Mouse (Mus musculus): ENCODE results near the gene Rsph3a. TPM values are rescaled to one million over a fixed set of nuclear protein-coding genes. Genes with fewer than 3 reads are reported as not detected.
"Not testable (repeated sequence)": the region's sequence is repeated elsewhere in the genome, so short reads cannot be mapped to it uniquely, and the experiment has no call there.

The Rsph3a gene
- polyA plus RNA-seq, 1 experiment, result 41.1 TPM

- not testable (repeated sequence) for H3K4me1 ChIP-seq (ENCODE audit: control insufficient read depth, insufficient read depth, low read length); H3K4me3 ChIP-seq (ENCODE audit: insufficient read depth, low read length)
Observed at GRCm38 (mm10) chr17:7985597-7985996, 40.2 kb downstream of the Rsph3a start.

GRCm38 (mm10) chr17:7987038-7987437 is 41.6 kb downstream of the Rsph3a start:
- not testable (repeated sequence) for H3K4me3 ChIP-seq (ENCODE audit: insufficient read depth, low read length); H3K27ac ChIP-seq (ENCODE audit: insufficient read depth, low read length); H3K4me1 ChIP-seq (ENCODE audit: control insufficient read depth, insufficient read depth, low read length)

More at GRCm38 (mm10) chr17:7985597-7985996, 40.2 kb downstream of the Rsph3a start:
- not testable (repeated sequence) for H3K27ac ChIP-seq (ENCODE audit: insufficient read depth, low read length)

GRCm38 (mm10) chr17:8003248-8003647 is 57.8 kb downstream of the Rsph3a start:
- H3K4me1 ChIP-seq (ENCODE audit: control insufficient read depth, insufficient read depth, low read length); H3K4me3 ChIP-seq (ENCODE audit: insufficient read depth, low read length); H3K27ac ChIP-seq (ENCODE audit: insufficient read depth, low read length): not testable (repeated sequence)

- not testable (repeated sequence) for H3K4me1 ChIP-seq (ENCODE audit: control insufficient read depth, insufficient read depth, low read length); H3K4me3 ChIP-seq (ENCODE audit: insufficient read depth, low read length); H3K27ac ChIP-seq (ENCODE audit: insufficient read depth, low read length)
Observed at GRCm38 (mm10) chr17:8006771-8007170, 61.4 kb downstream of the Rsph3a start.

GRCm38 (mm10) chr17:8009565-8009964 is 64.2 kb downstream of the Rsph3a start:
- H3K4me1 ChIP-seq (ENCODE audit: control insufficient read depth, insufficient read depth, low read length); H3K27ac ChIP-seq (ENCODE audit: insufficient read depth, low read length); H3K4me3 ChIP-seq (ENCODE audit: insufficient read depth, low read length): not testable (repeated sequence)

- H3K4me1 ChIP-seq (ENCODE audit: control insufficient read depth, insufficient read depth, low read length); H3K4me3 ChIP-seq (ENCODE audit: insufficient read depth, low read length); H3K27ac ChIP-seq (ENCODE audit: insufficient read depth, low read length): not testable (repeated sequence)
Observed at GRCm38 (mm10) chr17:8013974-8014373, 68.6 kb downstream of the Rsph3a start.

GRCm38 (mm10) chr17:8022675-8023074 is 77.3 kb downstream of the Rsph3a start:
- H3K4me3 ChIP-seq (ENCODE audit: insufficient read depth, low read length); H3K27ac ChIP-seq (ENCODE audit: insufficient read depth, low read length); H3K4me1 ChIP-seq (ENCODE audit: control insufficient read depth, insufficient read depth, low read length): not testable (repeated sequence)

GRCm38 (mm10) chr17:8027475-8028168 is 82.2 kb downstream of the Rsph3a start:
- H3K4me3 ChIP-seq (ENCODE audit: insufficient read depth, low read length); H3K4me1 ChIP-seq (ENCODE audit: control insufficient read depth, insufficient read depth, low read length); H3K27ac ChIP-seq (ENCODE audit: insufficient read depth, low read length): not testable (repeated sequence)

Other genes starting within 250 kb of the Rsph3a start
- 43.4 and 56.7 TPM in 2 replicates for gene Fndc1, start 118.3 kb upstream of the Rsph3a start, polyA plus RNA-seq (2011; ENCODE audit: insufficient read length, low read depth, missing spikeins)
- gene Tagap, start 19.6 kb upstream of the Rsph3a start, polyA plus RNA-seq (2011; ENCODE audit: insufficient read length, low read depth, missing spikeins), result not detected in 2 replicates
- 0.19 TPM in 1 of 2 replicates, not detected in the other for gene Gm49673, start 202.2 kb downstream of the Rsph3a start, polyA plus RNA-seq (2011; ENCODE audit: insufficient read length, low read depth, missing spikeins)
- 5.0 and 7.8 TPM in 2 replicates for gene Rnaset2a, start 202.5 kb downstream of the Rsph3a start, polyA plus RNA-seq (2011; ENCODE audit: insufficient read length, low read depth, missing spikeins)
- 18.1 and 28.1 TPM in 2 replicates for gene Fgfr1op, start 219.9 kb downstream of the Rsph3a start, polyA plus RNA-seq (2011; ENCODE audit: insufficient read length, low read depth, missing spikeins)

Measured in embryonic fibroblast, embryonic 13.5 days (primary cell).